Mouse (Mus musculus): Measurements from ENCODE around the gene Spata46.

- TF ChIP-seq CTCF (IDR thresholded peaks at IDR 0.05; ENCODE audit: low read depth), result no peak
- no peak for TF ChIP-seq EP300 (optimal IDR thresholded peaks at IDR 0.05)
These were observed 23.3 kb downstream of the Spata46 start for GRCm38 (mm10) chr1:170331926-170332325.
